Mouse (Mus musculus): ENCODE results near the gene Prdm11. TPM values are rescaled to one million over a fixed set of nuclear protein-coding genes. Genes with fewer than 3 reads are reported as not detected.

Gene Prdm11
- polyA plus RNA-seq, 1 experiment from 2014 or later = 8.0 TPM

- Histone ChIP-seq H3K9me3 (ENCODE audit: control insufficient read depth, low read depth, low read length) (no peaks in the 10 kb centered on the region), H3K4me2 (replicated peaks; ENCODE audit: low read depth, low read length) (no peak overlapping the region), H3K4me3 (ENCODE audit: low read depth, low read length) (no peak overlapping the region), H3K36me3 (ENCODE audit: control insufficient read depth, insufficient read depth, low read length) (no peaks in the 10 kb centered on the region), H3K27ac (ENCODE audit: low read length) (no peak overlapping the region), H3K4me1 (ENCODE audit: control insufficient read depth, insufficient read depth, low read length) (0 out of 2 replicates have a peak, but pooled peaks cover 7% of the 10 kb centered on the region), H3K27me3 (ENCODE audit: control insufficient read depth, insufficient read depth, low read length) (no peaks in the 10 kb centered on the region), H3K9ac (replicated peaks; ENCODE audit: low read depth, low read length) (no peak overlapping the region)
- 46% methylated on average over 3 of the region's 3 CpGs for WGBS
- no peak for ATAC-seq (ENCODE audit: insufficient number of reproducible peaks, insufficient read depth, low FRiP score, low read depth)
These were observed 110.5 kb downstream of the Prdm11 start for GRCm38 (mm10) chr2:92935483-92935882.

DNA sequence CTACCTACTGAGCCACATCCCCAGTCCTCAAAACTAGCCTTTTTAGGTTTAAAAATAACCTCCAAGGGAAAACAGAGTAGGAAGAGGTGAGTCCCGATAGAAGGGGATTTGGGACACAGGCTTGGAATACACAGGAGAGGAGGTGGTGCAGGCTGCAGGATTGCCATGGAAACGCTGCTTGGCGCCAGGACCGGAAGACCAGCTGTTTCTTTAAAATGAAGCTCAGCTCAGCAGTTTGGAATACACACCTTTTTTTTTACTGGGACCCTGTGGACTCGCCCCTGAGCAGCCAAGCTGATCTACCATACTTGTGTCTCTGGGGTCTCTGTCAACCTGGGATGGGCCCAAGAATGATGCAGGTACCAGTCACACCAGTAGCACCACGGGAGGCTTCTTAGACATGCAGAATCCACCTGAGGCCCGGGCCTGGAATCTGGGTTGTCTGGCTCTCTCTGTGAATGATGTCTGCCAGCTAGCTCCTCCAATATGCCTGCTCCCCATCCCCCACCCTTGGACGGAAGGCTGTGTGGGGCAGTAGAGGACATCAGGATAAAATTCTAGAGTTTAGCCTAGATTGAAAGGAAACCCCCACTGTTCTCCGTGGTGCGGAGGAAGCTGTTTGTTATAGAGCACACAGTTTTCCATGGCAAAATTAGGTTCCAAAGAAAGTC lies 111.5 kb downstream of the Prdm11 start:
- Histone ChIP-seq H3K4me1 (ENCODE audit: control insufficient read depth, insufficient read depth, low read length) (0 out of 2 replicates have a peak, but pooled peaks cover 7% of the 10 kb centered on the region), H3K4me2 (replicated peaks; ENCODE audit: low read depth, low read length) (no peak overlapping the region), H3K4me3 (ENCODE audit: low read depth, low read length) (no peak overlapping the region), H3K9ac (replicated peaks; ENCODE audit: low read depth, low read length) (no peak overlapping the region), H3K9me3 (ENCODE audit: control insufficient read depth, low read depth, low read length) (no peaks in the 10 kb centered on the region), H3K27me3 (ENCODE audit: control insufficient read depth, insufficient read depth, low read length) (no peaks in the 10 kb centered on the region), H3K27ac (ENCODE audit: low read length) (no peak overlapping the region), H3K36me3 (ENCODE audit: control insufficient read depth, insufficient read depth, low read length) (no peaks in the 10 kb centered on the region)
- ATAC-seq (ENCODE audit: insufficient number of reproducible peaks, insufficient read depth, low FRiP score, low read depth) = 0 out of 2 replicates have a peak, but pooled peaks have one; percentile 25
- WGBS = 14% methylated on average over 10 of the region's 10 CpGs

GRCm38 (mm10) chr2:92933379-92933778 lies 112.6 kb downstream of the Prdm11 start:
- WGBS = 86% methylated on average over 6 of the region's 6 CpGs
- ATAC-seq (ENCODE audit: insufficient number of reproducible peaks, insufficient read depth, low FRiP score, low read depth) = no peak
- Histone ChIP-seq H3K4me1 (ENCODE audit: control insufficient read depth, insufficient read depth, low read length) (0 out of 2 replicates have a peak, but pooled peaks cover 7% of the 10 kb centered on the region), H3K27ac (ENCODE audit: low read length) (no peak overlapping the region), H3K4me3 (ENCODE audit: low read depth, low read length) (no peak overlapping the region), H3K9ac (replicated peaks; ENCODE audit: low read depth, low read length) (no peak overlapping the region), H3K27me3 (ENCODE audit: control insufficient read depth, insufficient read depth, low read length) (no peaks in the 10 kb centered on the region), H3K36me3 (ENCODE audit: control insufficient read depth, insufficient read depth, low read length) (no peaks in the 10 kb centered on the region), H3K9me3 (ENCODE audit: control insufficient read depth, low read depth, low read length) (no peaks in the 10 kb centered on the region), H3K4me2 (replicated peaks; ENCODE audit: low read depth, low read length) (no peak overlapping the region)

GRCm38 (mm10) chr2:92931061-92931460 lies 114.9 kb downstream of the Prdm11 start:
- H3K4me2 ChIP-seq (replicated peaks; ENCODE audit: low read depth, low read length) = no peak overlapping the region
- H3K36me3 ChIP-seq (ENCODE audit: control insufficient read depth, insufficient read depth, low read length) = no peaks in the 10 kb centered on the region
- H3K9ac ChIP-seq (replicated peaks; ENCODE audit: low read depth, low read length) = no peak overlapping the region
- H3K4me3 ChIP-seq (ENCODE audit: low read depth, low read length) = no peak overlapping the region
- no peaks in the 10 kb centered on the region for H3K27me3 ChIP-seq (ENCODE audit: control insufficient read depth, insufficient read depth, low read length)
- no peak overlapping the region for H3K27ac ChIP-seq (ENCODE audit: low read length)
- WGBS = 42% methylated on average over 7 of the region's 7 CpGs
- no peak for ATAC-seq (ENCODE audit: insufficient number of reproducible peaks, insufficient read depth, low FRiP score, low read depth)
- no peaks in the 10 kb centered on the region for H3K9me3 ChIP-seq (ENCODE audit: control insufficient read depth, low read depth, low read length)
- 0 out of 2 replicates have a peak, but pooled peaks cover 7% of the 10 kb centered on the region for H3K4me1 ChIP-seq (ENCODE audit: control insufficient read depth, insufficient read depth, low read length)

- no peak for ATAC-seq (ENCODE audit: insufficient number of reproducible peaks, insufficient read depth, low FRiP score, low read depth)
- H3K9ac ChIP-seq (replicated peaks; ENCODE audit: low read depth, low read length) = no peak overlapping the region
- no peak overlapping the region for H3K4me3 ChIP-seq (ENCODE audit: low read depth, low read length)
- no peaks in the 10 kb centered on the region for H3K36me3 ChIP-seq (ENCODE audit: control insufficient read depth, insufficient read depth, low read length)
- no peaks in the 10 kb centered on the region for H3K27me3 ChIP-seq (ENCODE audit: control insufficient read depth, insufficient read depth, low read length)
- no peaks in the 10 kb centered on the region for H3K9me3 ChIP-seq (ENCODE audit: control insufficient read depth, low read depth, low read length)
- H3K27ac ChIP-seq (ENCODE audit: low read length) = no peak overlapping the region
- 0 out of 2 replicates have a peak, but pooled peaks cover 6% of the 10 kb centered on the region for H3K4me1 ChIP-seq (ENCODE audit: control insufficient read depth, insufficient read depth, low read length)
- WGBS = 72% methylated on average over 5 of the region's 5 CpGs
- H3K4me2 ChIP-seq (replicated peaks; ENCODE audit: low read depth, low read length) = no peak overlapping the region
These were observed 116.3 kb downstream of the Prdm11 start for GRCm38 (mm10) chr2:92929696-92930095.

GRCm38 (mm10) chr2:92924677-92925259 lies 121.2 kb downstream of the Prdm11 start:
- ATAC-seq (ENCODE audit: insufficient number of reproducible peaks, insufficient read depth, low FRiP score, low read depth) = no peak
- H3K9ac ChIP-seq (replicated peaks; ENCODE audit: low read depth, low read length) = no peak overlapping the region

GRCm38 (mm10) chr2:92920709-92921108 lies 125.3 kb downstream of the Prdm11 start:
- WGBS = 84% methylated on average over 4 of the region's 4 CpGs
- no peak overlapping the region for H3K27ac ChIP-seq (ENCODE audit: low read length)
- no peak overlapping the region for H3K4me3 ChIP-seq (ENCODE audit: low read depth, low read length)
- peaks cover 13% of the 10 kb centered on the region for H3K4me1 ChIP-seq (ENCODE audit: control insufficient read depth, insufficient read depth, low read length)
- H3K36me3 ChIP-seq (ENCODE audit: control insufficient read depth, insufficient read depth, low read length) = no peaks in the 10 kb centered on the region
- no peaks in the 10 kb centered on the region for H3K27me3 ChIP-seq (ENCODE audit: control insufficient read depth, insufficient read depth, low read length)
- no peak overlapping the region for H3K4me2 ChIP-seq (replicated peaks; ENCODE audit: low read depth, low read length)
- H3K9me3 ChIP-seq (ENCODE audit: control insufficient read depth, low read depth, low read length) = no peaks in the 10 kb centered on the region
- ATAC-seq (ENCODE audit: insufficient number of reproducible peaks, insufficient read depth, low FRiP score, low read depth) = no peak
- H3K9ac ChIP-seq (replicated peaks; ENCODE audit: low read depth, low read length) = no peak overlapping the region

More at GRCm38 (mm10) chr2:92924677-92925259, 121.2 kb downstream of the Prdm11 start:
- Histone ChIP-seq H3K27ac (ENCODE audit: low read length) (no peak overlapping the region), H3K9me3 (ENCODE audit: control insufficient read depth, low read depth, low read length) (no peaks in the 10 kb centered on the region), H3K4me3 (ENCODE audit: low read depth, low read length) (no peak overlapping the region), H3K27me3 (ENCODE audit: control insufficient read depth, insufficient read depth, low read length) (no peaks in the 10 kb centered on the region), H3K36me3 (ENCODE audit: control insufficient read depth, insufficient read depth, low read length) (no peaks in the 10 kb centered on the region), H3K4me1 (ENCODE audit: control insufficient read depth, insufficient read depth, low read length) (no peaks in the 10 kb centered on the region), H3K4me2 (replicated peaks; ENCODE audit: low read depth, low read length) (no peak overlapping the region)
- 65% methylated on average over 6 of the region's 6 CpGs for WGBS

- H3K4me2 ChIP-seq (replicated peaks; ENCODE audit: low read depth, low read length) = no peak overlapping the region
- H3K27ac ChIP-seq (ENCODE audit: low read length) = peak overlapping the region; percentile 21; the same call in 1 of the 2 replicates
- H3K9ac ChIP-seq (replicated peaks; ENCODE audit: low read depth, low read length) = no peak overlapping the region
- no peak for ATAC-seq (ENCODE audit: insufficient number of reproducible peaks, insufficient read depth, low FRiP score, low read depth)
- H3K27me3 ChIP-seq (ENCODE audit: control insufficient read depth, insufficient read depth, low read length) = no peaks in the 10 kb centered on the region
- WGBS = 34% methylated on average over 7 of the region's 7 CpGs
- H3K9me3 ChIP-seq (ENCODE audit: control insufficient read depth, low read depth, low read length) = no peaks in the 10 kb centered on the region
- peaks cover 18% of the 10 kb centered on the region for H3K4me1 ChIP-seq (ENCODE audit: control insufficient read depth, insufficient read depth, low read length)
- no peaks in the 10 kb centered on the region for H3K36me3 ChIP-seq (ENCODE audit: control insufficient read depth, insufficient read depth, low read length)
- H3K4me3 ChIP-seq (ENCODE audit: low read depth, low read length) = no peak overlapping the region
These were observed 128.4 kb downstream of the Prdm11 start for GRCm38 (mm10) chr2:92917405-92918142.
